Mouse (Mus musculus): ENCODE results near the gene Cpsf4l.

DNA sequence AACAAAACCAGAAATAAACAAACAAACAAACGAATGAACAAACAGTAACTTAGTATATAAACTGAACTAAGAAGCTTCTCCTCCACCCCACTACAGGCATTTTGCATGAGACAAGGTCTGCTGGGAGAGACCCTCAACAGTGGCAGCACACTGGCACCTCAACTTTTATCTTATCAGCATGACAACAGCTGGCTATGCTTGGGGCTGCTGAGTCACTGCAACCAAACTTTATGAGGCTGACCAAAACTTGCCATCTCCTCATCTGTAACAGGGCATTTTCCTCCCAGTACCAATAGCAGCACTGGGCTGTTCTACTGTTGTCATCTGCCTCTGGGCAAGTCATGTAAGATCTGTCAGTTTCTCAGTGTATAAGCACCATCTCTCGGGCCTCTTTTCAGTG is 28.9 kb downstream of the Cpsf4l start:
- TF ChIP-seq CHD2 (IDR thresholded peaks at IDR 0.05; ENCODE audit: low read depth, low read length) (no peak), ZNF384 (IDR thresholded peaks at IDR 0.05; ENCODE audit: low read depth, low read length) (no peak), ZC3H11A (IDR thresholded peaks at IDR 0.05; ENCODE audit: borderline replicate concordance, low read depth, low read length) (no peak)
